Mouse (Mus musculus) olfactory bulb, adult 2 months (tissue): ENCODE data around the gene Maged1.

Experiments used
- CTCF ChIP-seq: fragments of 200-500 bp; IDR thresholded peaks from 2 replicates; pipeline ENCODE4 v1.5.1; 2012; ENCODE audit warnings: low read depth, mild to moderate bottlenecking, low read length, moderate library complexity; ENCODE audit not compliant: insufficient read depth
- POLR2A ChIP-seq: fragments of 200-500 bp; IDR thresholded peaks from 2 replicates; pipeline ENCODE4 v1.6.1; 2012; ENCODE audit warnings: mild to moderate bottlenecking, low read depth, low read length, moderate library complexity; ENCODE audit not compliant: insufficient read depth

DNA sequence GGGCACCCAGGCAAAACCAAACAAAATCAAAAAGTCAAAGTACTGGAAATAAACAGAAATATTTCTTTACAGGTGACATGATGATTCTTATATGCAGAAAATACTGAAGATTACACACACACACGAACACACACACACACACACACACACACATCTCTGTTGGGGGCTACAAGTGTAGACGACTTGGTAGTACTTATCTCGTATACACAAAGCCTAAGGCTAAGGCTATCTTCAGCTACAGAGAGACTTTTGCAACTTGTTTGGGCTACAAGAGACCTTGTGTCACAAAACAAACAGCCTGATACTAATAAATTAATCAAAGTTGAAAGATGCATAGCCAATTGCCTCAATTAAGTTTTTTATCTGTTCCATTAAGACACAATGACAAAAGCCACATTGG lies 19.8 kb downstream of the Maged1 start:
- TF ChIP-seq CTCF (no peak), POLR2A (no peak)
